Mouse (Mus musculus) ES-E14 (cell line): ENCODE results near the gene Rfx5. TPM values are rescaled to one million over a fixed set of nuclear protein-coding genes. Genes with fewer than 3 reads are reported as not detected.

Experiments
- DNase-seq: peaks from one replicate; pipeline ENCODE4 v3.0.0-alpha.2; 2013; ENCODE audit warnings: low read depth, low spot score
- H3K27ac ChIP-seq: 2 replicates; pipeline ENCODE4 v1.5.1; 2012; ENCODE audit warnings: low read depth, mild to moderate bottlenecking, low read length, moderate library complexity, mixed read lengths; ENCODE audit not compliant: poor library complexity, insufficient read depth, severe bottlenecking
- H3K36me3 ChIP-seq: 2 replicates; pipeline ENCODE4 v1.6.1; 2012; ENCODE audit warnings: mild to moderate bottlenecking, low read length, moderate library complexity, mixed read lengths; ENCODE audit not compliant: control insufficient read depth, poor library complexity, insufficient read depth, severe bottlenecking
- H3K4me1 ChIP-seq, 2 experiments: fragments of 150-350 bp in 1 of 2; sonication (generic) in 1 of 2; 2 replicates each; pipeline ENCODE4 v1.6.1; 2012; ENCODE audit warnings: low read length in 2 of 2, mild to moderate bottlenecking in 1 of 2, mixed read lengths in 1 of 2; ENCODE audit not compliant: control insufficient read depth in 2 of 2, insufficient read depth in 2 of 2, poor library complexity in 1 of 2
- H3K4me3 ChIP-seq, 2 experiments: fragments of 150-350 bp in 1 of 2; sonication (generic) in 1 of 2; 2 replicates each; pipeline ENCODE4 v1.5.1; 2012; ENCODE audit warnings: low read length in 2 of 2, low read depth in 1 of 2, mild to moderate bottlenecking in 1 of 2, mixed read lengths in 1 of 2; ENCODE audit not compliant: insufficient read depth in 1 of 2, poor library complexity in 1 of 2, severe bottlenecking in 1 of 2
- H3K9ac ChIP-seq: 2 replicates; pipeline ENCODE4 v1.6.1; 2012; ENCODE audit warnings: low read depth, mild to moderate bottlenecking, low read length, mixed read lengths; ENCODE audit not compliant: poor library complexity, insufficient read depth, severe bottlenecking
- H3K9me3 ChIP-seq: fragments of 150-350 bp; sonication (generic); 2 replicates; pipeline ENCODE4 v1.6.1; 2012; ENCODE audit warnings: low read depth, mild to moderate bottlenecking, low read length; ENCODE audit not compliant: control insufficient read depth, insufficient read depth
- CHD2 ChIP-seq: IDR thresholded peaks from 2 replicates; pipeline ENCODE4 v1.6.1; 2014; ENCODE audit warnings: mild to moderate bottlenecking, low read depth, low read length, inconsistent platforms
- HCFC1 ChIP-seq: IDR thresholded peaks from 2 replicates; pipeline ENCODE4 v1.6.1; 2012; ENCODE audit warnings: low read length, inconsistent platforms, borderline replicate concordance; ENCODE audit not compliant: insufficient read depth
- MAFK ChIP-seq: IDR thresholded peaks from 2 replicates; pipeline ENCODE4 v1.6.1; 2014; ENCODE audit warnings: mild to moderate bottlenecking, low read depth, low read length, inconsistent platforms; ENCODE audit not compliant: insufficient read depth
- ZC3H11A ChIP-seq: IDR thresholded peaks from 2 replicates; pipeline ENCODE4 v1.6.1; 2012; ENCODE audit warnings: low read depth, mild to moderate bottlenecking, inconsistent platforms, low read length, borderline replicate concordance
- ZNF384 ChIP-seq: IDR thresholded peaks from 2 replicates; pipeline ENCODE4 v1.6.1; 2012; ENCODE audit warnings: low read depth, low read length, inconsistent platforms
- in situ Hi-C, 2 experiments: fragments of 600-800 bp; cut with MboI; formaldehyde crosslinking; loops; one replicate each; pipeline ENCODE4 v1.15.1; 2025; ENCODE audit warnings: low sequenced_read_pairs in 2 of 2, inconsistent platforms in 1 of 2; ENCODE audit not compliant: unreplicated experiment in 2 of 2
- total RNA-seq: library from RNA; depleted of rRNA; stranded (reverse); fragments of 300-350 nt; gene quantifications from 2 replicates; pipeline ENCODE4 v1.2.3, GENCODE M21; 2012; rRNA removed

Rfx5 gene
- total RNA-seq, 1 experiment = 6.1 TPM

GRCm38 (mm10) chr3:95007706-95008105 is 53.8 kb downstream of the Rfx5 start:
- H3K4me3 ChIP-seq = no peak overlapping the region
- H3K36me3 ChIP-seq = peaks cover 62% of the 10 kb centered on the region
- H3K4me1 ChIP-seq = peaks cover 0 to 4% of the 10 kb centered on the region in 2 experiments; a peak in 1 of 4 replicates
- in situ Hi-C loops = no loop called here
- TF ChIP-seq CHD2 (no peak), MAFK (no peak), ZC3H11A (no peak), HCFC1 (no peak), ZNF384 (no peak)
- DNase-seq = no peak
- H3K9me3 ChIP-seq = no peaks in the 10 kb centered on the region
- H3K9ac ChIP-seq = no peak overlapping the region
- H3K27ac ChIP-seq = no peak overlapping the region

GRCm38 (mm10) chr3:95010396-95010795 is 56.5 kb downstream of the Rfx5 start:
- in situ Hi-C loops = no loop called here
- Histone ChIP-seq H3K27ac (no peak overlapping the region), H3K36me3 (peaks cover 53% of the 10 kb centered on the region), H3K9me3 (no peaks in the 10 kb centered on the region), H3K4me3 (no peak overlapping the region), H3K4me1 (peaks cover 0 to 7% of the 10 kb centered on the region in 2 experiments; a peak in 1 of 4 replicates), H3K9ac (no peak overlapping the region)
- TF ChIP-seq HCFC1 (no peak), ZNF384 (no peak), ZC3H11A (no peak), MAFK (no peak), CHD2 (no peak)
- no peak for DNase-seq

Other genes with a start within 250 kb of the Rfx5 start
- 28.8 and 47.1 TPM in 2 replicates for gene Cgn, start 167.6 kb upstream of the Rfx5 start, total RNA-seq
- gene Pogz, start 116.5 kb upstream of the Rfx5 start, total RNA-seq = 26.6 and 27.1 TPM in 2 replicates
- 395 and 498 TPM in 2 replicates for gene Psmb4, start 67.1 kb upstream of the Rfx5 start, total RNA-seq
- gene Selenbp1, start 21.0 kb upstream of the Rfx5 start, total RNA-seq = 1.5 and 2.7 TPM in 2 replicates
- gene Pi4kb, start 20.7 kb downstream of the Rfx5 start, total RNA-seq = 29.7 and 34.4 TPM in 2 replicates
- 19.8 and 20.6 TPM in 2 replicates for gene Zfp687, start 61.4 kb downstream of the Rfx5 start, total RNA-seq
- gene Psmd4, start 88.5 kb downstream of the Rfx5 start, total RNA-seq = 258 and 291 TPM in 2 replicates
- gene Pip5k1a, start 152.9 kb downstream of the Rfx5 start, total RNA-seq = 23.2 and 30.7 TPM in 2 replicates
- gene Vps72, start 156.9 kb downstream of the Rfx5 start, total RNA-seq = 34.4 and 35.7 TPM in 2 replicates
- gene Tmod4, start 170.4 kb downstream of the Rfx5 start, total RNA-seq = 0.36 TPM in 1 of 2 replicates, not detected in the other
- gene Scnm1, start 179.9 kb downstream of the Rfx5 start, total RNA-seq = 38.1 and 39.2 TPM in 2 replicates
- 4.4 and 5.1 TPM in 2 replicates for gene Lysmd1, start 180.0 kb downstream of the Rfx5 start, total RNA-seq
- gene Tnfaip8l2, start 188.3 kb downstream of the Rfx5 start, total RNA-seq = 1.0 and 1.3 TPM in 2 replicates
- gene Sema6c, start 206.4 kb downstream of the Rfx5 start, total RNA-seq = 15.3 and 34.7 TPM in 2 replicates